Mouse (Mus musculus): ENCODE results near the gene Ccnc.

Gene Ccnc

DNA sequence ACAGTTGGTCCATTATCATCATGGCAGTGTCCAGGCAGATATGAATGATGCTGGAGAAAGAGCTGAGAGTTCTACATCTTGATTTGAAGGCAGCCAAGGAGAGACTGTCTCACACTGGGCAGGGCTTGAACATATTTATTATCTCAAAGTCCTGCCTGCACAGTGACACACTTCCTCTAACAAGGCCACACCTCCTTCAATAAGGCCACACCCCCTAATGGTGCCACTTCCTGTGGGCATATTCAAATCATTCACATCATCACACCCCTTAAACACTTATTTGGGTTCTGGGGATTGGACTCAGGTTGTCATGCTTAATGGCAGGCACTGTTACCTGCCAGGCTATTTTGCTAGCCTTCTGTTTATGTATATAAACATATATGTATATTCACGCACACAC, 44.8 kb downstream of the Ccnc start:
- ChIA-PET CTCF (interaction anchor here in 1 of 4 experiments (0.6 kb wide), 1 partner anchor 78 kb away, joined by 3 read pairs; no protein-coding TSS in a partner anchor), POLR2A (interaction anchor here in 2 of 4 experiments (1.3 to 1.8 kb wide), 4 partner anchors 8 to 77 kb away, joined by 3 to 7 read pairs (median 4); partner anchors contain the start of gene Ccnc (in 1 of the 2))

GRCm38 (mm10) chr4:21776091-21776945, 48.8 kb downstream of the Ccnc start:
- POLR2A ChIA-PET = interaction anchor here (0.6 to 2.7 kb wide), 49 partner anchors 9 to 181 kb away, joined by 3 to 27 read pairs (median 4); partner anchors contain the start of genes Ccnc (in 3 of the 4), Tstd3 (in 3 of the 4), Usp45 (in 3 of the 4) and Pnisr (in 2 of the 4)
- CTCF ChIA-PET = interaction anchor here (0.6 to 1.7 kb wide), 5 partner anchors 9 to 12 kb away, joined by 3 to 8 read pairs (median 4); partner anchors contain the start of genes Usp45 (in 3 of the 4) and Tstd3 (in 2 of the 4)

DNA sequence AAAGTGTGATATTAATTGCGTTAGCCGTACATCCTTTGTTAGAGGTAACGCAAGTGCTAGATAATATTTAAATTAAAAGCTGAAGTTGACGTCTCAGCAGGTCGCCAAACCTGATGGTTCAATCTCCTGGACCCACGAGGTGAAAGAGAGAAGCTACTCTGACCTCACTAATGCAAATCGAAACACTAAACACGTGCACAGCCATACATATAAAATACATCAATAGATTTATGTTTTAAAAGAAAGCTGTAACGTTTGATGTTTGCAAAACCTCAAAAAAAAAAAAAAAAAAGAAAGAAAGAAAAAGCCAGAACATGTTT, 49.4 kb downstream of the Ccnc start:
- ChIA-PET POLR2A (interaction anchor here (0.6 to 2.7 kb wide), 26 partner anchors 8 to 180 kb away, joined by 3 to 27 read pairs (median 5); partner anchors contain the start of genes Ccnc (in 2 of the 4), Pnisr (in 2 of the 4), Tstd3 (in 2 of the 4) and Usp45 (in 2 of the 4)), CTCF (interaction anchor here in 2 of 4 experiments (1.7 kb wide), 2 partner anchors 10 to 11 kb away, joined by 4 to 8 read pairs; partner anchors contain the start of genes Usp45 (in 2 of the 2) and Tstd3 (in 1 of the 2))

DNA sequence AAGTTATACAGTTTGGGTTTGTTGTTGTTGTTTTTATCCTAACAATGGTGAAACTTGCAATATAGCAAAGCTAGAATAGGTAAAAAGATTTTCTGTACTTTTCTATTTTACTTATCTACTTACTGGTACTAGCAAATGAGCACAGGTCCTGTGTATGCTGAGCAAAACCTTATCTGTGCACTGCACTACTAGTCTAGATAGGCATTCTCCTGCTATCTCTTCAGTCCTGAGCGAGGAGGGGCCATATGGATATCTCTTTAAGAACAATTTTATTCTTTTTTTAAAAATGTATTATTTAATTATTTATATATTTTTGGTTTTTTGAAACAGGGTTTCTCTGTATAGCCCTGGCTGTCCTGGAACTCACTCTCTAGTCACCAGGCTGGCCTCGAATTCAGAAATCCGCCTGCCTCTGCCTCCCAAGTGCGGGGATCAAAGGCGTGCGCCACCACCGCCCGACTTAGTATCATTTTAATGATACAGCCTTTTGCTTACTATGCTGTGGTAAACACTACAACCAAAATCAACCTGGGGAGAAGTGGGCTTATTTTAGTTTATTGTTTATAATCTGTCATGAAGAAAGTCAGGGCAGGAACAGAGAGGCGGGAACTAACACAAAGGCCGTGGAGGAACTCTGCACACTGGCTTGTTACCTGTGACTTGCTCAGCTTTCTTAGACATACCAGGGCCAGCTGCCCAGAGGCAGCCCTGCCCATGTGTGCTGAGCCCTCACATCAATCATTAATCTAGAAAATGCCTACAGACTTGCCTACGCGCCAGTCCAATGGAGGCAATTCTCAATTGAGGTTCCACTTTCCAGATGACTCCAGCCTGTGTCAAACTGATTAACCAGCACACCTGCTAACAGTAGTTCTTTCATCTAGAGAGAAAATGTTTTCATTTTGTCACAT, 53.6 kb downstream of the Ccnc start:
- ChIA-PET CTCF (no interaction called here), POLR2A (no interaction called here)

DNA sequence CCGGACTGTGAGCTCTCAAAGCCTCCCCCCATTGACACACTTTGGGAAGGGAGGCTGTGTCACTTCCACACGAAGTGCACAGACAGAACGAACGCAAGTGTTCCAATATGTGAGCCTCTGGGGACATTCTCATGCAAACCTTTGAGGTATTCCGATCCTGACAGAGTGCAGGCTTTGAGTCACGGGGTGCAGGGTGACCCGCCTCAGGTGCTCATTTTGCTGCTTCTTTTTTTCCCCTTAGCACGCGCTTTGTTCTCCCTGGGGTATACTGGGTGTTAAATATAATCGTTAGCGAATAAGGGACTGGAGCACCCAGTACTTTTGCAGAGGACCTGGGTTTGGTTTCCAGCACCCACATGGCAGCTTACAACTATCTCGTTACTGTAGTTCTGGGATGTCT, 58.8 kb downstream of the Ccnc start:
- POLR2A ChIA-PET = interaction anchor here in 3 of 4 experiments (0.9 to 3.5 kb wide), 6 partner anchors 10 to 59 kb away, joined by 3 to 12 read pairs (median 3); partner anchors contain the start of gene Ccnc (in 1 of the 3)
- CTCF ChIA-PET = no interaction called here

DNA sequence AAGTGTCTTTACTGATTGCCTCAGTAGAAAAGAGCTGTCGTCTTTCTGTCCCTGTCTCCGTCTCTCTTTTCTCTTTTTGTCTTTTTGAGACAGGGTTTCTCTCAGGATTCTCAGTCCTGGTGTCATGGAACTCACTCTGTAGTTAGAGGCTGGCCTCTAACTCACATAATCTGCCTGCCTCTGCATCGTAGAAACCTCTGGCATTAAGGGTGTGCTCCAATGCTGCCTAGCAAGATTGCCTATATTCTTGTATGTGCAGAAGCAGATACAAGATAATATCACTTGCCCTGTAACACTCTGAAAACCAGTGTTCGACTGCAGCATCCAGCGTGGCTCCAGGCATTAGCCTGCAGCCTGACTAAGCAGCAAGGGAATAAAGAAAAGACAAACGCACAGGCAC, 61.4 kb downstream of the Ccnc start:
- CTCF ChIA-PET = no interaction called here
- POLR2A ChIA-PET = interaction anchor here in 2 of 4 experiments (1.1 to 3.5 kb wide), 3 partner anchors 12 to 38 kb away, joined by 3 to 12 read pairs (median 8); no protein-coding TSS in a partner anchor

DNA sequence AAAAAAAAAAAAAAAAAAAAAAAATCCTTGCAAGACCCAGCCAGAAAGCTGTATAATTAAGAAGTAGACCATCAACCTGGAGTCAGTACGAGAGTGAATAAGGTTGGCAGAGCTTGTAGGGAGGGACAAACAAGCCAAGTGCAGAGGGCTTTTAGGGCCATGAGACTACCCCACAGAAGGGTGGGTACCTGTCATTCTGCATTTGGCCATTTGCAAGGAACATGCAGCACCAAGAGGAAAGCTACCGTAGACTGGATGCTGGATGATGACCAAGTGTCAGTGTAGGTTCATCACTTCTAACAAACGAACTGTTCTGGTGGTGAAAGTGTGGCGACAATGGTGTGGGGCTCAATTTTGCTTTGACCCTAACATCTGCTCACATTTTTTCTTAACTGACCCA, 62.3 kb downstream of the Ccnc start:
- ChIA-PET CTCF (no interaction called here), POLR2A (interaction anchor here in 1 of 4 experiments (0.6 to 0.7 kb wide), 3 partner anchors 11 to 24 kb away, joined by 3 read pairs; no protein-coding TSS in a partner anchor)

- POLR2A ChIA-PET = interaction anchor here in 1 of 4 experiments (0.6 kb wide), 2 partner anchors 8 to 79 kb away, joined by 3 to 4 read pairs; no protein-coding TSS in a partner anchor
- CTCF ChIA-PET = no interaction called here
Measured at GRCm38 (mm10) chr4:21793631-21794030, 66.1 kb downstream of the Ccnc start.

DNA sequence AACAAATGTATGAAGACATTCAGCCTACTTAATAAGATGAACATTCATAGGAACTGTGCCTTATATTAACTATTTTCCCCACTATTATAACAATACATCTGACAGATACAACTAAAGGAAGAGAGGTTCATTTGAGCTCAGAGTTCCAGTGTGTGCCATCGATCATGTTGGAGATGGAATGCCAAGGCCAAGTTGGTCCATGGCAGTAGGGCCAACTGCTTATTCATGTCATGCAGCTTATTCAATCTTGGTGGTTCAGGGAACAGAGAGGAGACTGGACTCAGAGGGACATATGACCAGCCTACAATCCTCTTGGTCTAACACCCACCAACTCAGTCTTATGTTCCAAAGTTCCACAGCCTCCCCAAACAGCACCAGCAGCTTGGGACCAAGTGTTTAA, 73.5 kb downstream of the Ccnc start:
- POLR2A ChIA-PET = interaction anchor here in 3 of 4 experiments (0.7 to 1.3 kb wide), 11 partner anchors 7 to 79 kb away, joined by 3 to 4 read pairs (median 3); partner anchors contain the start of gene Coq3 (in 1 of the 3)
- CTCF ChIA-PET = interaction anchor here in 1 of 4 experiments (1.0 kb wide), 1 partner anchor 13 kb away, joined by 4 read pairs; no protein-coding TSS in a partner anchor

- ChIA-PET CTCF (no interaction called here), POLR2A (interaction anchor here in 2 of 4 experiments (0.7 to 1.3 kb wide), 4 partner anchors 8 to 32 kb away, joined by 3 read pairs; no protein-coding TSS in a partner anchor)
Measured at GRCm38 (mm10) chr4:21801620-21802019, 74.1 kb downstream of the Ccnc start.

- CTCF ChIA-PET = no interaction called here
- POLR2A ChIA-PET = interaction anchor here in 1 of 4 experiments (1.1 to 1.2 kb wide), 2 partner anchors 19 to 42 kb away, joined by 3 read pairs; no protein-coding TSS in a partner anchor
Measured at GRCm38 (mm10) chr4:21807204-21807603, 79.7 kb downstream of the Ccnc start.
